Mouse (Mus musculus): ENCODE data around the gene BC005537. TPM values are rescaled to one million over a fixed set of nuclear protein-coding genes. Genes with fewer than 3 reads are reported as not detected.

The BC005537 gene
- total RNA-seq (2023): 156 TPM

GRCm38 (mm10) chr13:24801308-24801921 lies at the start of gene BC005537:
TSS of gene BC005537 (plus strand) at chr13:24801657.

GRCm38 (mm10) chr13:24761403-24762227 lies 39.8 kb upstream of the BC005537 start, which contains the start of gene Gmnn:
TSS of gene Gmnn (minus strand) at chr13:24761923.

GRCm38 (mm10) chr13:24831353-24832130 lies 30.1 kb downstream of the BC005537 start, which contains the start of the genes Acot13 and Tdp2:
TSS of gene Acot13 (minus strand) at chr13:24831540.
TSS of gene Tdp2 (plus strand) at chr13:24831679.

GRCm38 (mm10) chr13:24844983-24845955 lies 43.8 kb downstream of the BC005537 start, which contains the start of gene D130043K22Rik:
TSS of gene D130043K22Rik (plus strand) at chr13:24845135.

Other genes with a start within 250 kb of the BC005537 start
- gene Ripor2, start 219.5 kb upstream of the BC005537 start, total RNA-seq (2023): 656 TPM
- 3.0 TPM for gene Armh2, start 60.4 kb upstream of the BC005537 start, total RNA-seq (2023)
- 7.2 TPM for gene Gmnn, start 39.7 kb upstream of the BC005537 start, total RNA-seq (2023)
- 25.9 TPM for gene Acot13, start 29.9 kb downstream of the BC005537 start, total RNA-seq (2023)
- gene Tdp2, start 30.0 kb downstream of the BC005537 start, total RNA-seq (2023): 94.8 TPM
- not detected for gene D130043K22Rik, start 43.5 kb downstream of the BC005537 start, total RNA-seq (2023)
- gene Aldh5a1, start 136.0 kb downstream of the BC005537 start, total RNA-seq (2023): 2.1 TPM
- not detected for gene Gpld1, start 141.5 kb downstream of the BC005537 start, total RNA-seq (2023)
- gene Mrs2, start 218.7 kb downstream of the BC005537 start, total RNA-seq (2023): 41.3 TPM